Mouse (Mus musculus): ENCODE data around the gene Ppp2r5e.

GRCm38 (mm10) chr12:75480031-75480430, 116.0 kb downstream of the Ppp2r5e start:
- TF ChIP-seq POLR2A (IDR thresholded peaks at IDR 0.05; ENCODE audit: borderline replicate concordance, low read depth, low read length) (no peak), CTCF (IDR thresholded peaks at IDR 0.05; ENCODE audit: low read depth, low read length) (no peak)
